Mouse (Mus musculus) midbrain, embryonic 14.5 days (tissue): ENCODE data around the gene Ndufv2. TPM values are rescaled to one million over a fixed set of nuclear protein-coding genes. Genes with fewer than 3 reads are reported as not detected.

Experiments
- ATAC-seq: fragments of 200-750 bp; cut with Nextera tagmentation; 2 replicates; pipeline ENCODE4 v1.8.0; 2017; ENCODE audit warnings: moderate number of reproducible peaks, moderate library complexity; ENCODE audit not compliant: low FRiP score, low TSS enrichment
- DNase-seq: peaks from one replicate; pipeline ENCODE4 v3.0.0-alpha.2; 2015
- H3K27ac ChIP-seq: fragments of 300-500 bp; sonication (generic); replicated peaks from 2 replicates; pipeline ENCODE4 v1.5.1; 2014; ENCODE audit warnings: mild to moderate bottlenecking, low read depth, low read length, moderate library complexity
- H3K27me3 ChIP-seq: fragments of 300-500 bp; sonication (generic); 2 replicates; pipeline ENCODE4 v1.6.1; 2014; ENCODE audit warnings: low read length, control low read depth, mixed read lengths; ENCODE audit not compliant: control insufficient read depth, insufficient read depth
- H3K36me3 ChIP-seq: fragments of 300-500 bp; sonication (generic); 2 replicates; pipeline ENCODE4 v1.6.1; 2014; ENCODE audit warnings: low read length, control low read depth; ENCODE audit not compliant: control insufficient read depth, insufficient read depth
- H3K4me1 ChIP-seq: fragments of 300-500 bp; sonication (generic); 2 replicates; pipeline ENCODE4 v1.6.1; 2014; ENCODE audit warnings: mild to moderate bottlenecking, antibody characterized with exemption, low read length, control low read depth; ENCODE audit not compliant: control insufficient read depth, insufficient read depth
- H3K4me2 ChIP-seq: fragments of 300-500 bp; sonication (generic); 2 replicates; pipeline ENCODE4 v1.6.1; 2014; ENCODE audit warnings: mild to moderate bottlenecking, low read length, moderate library complexity
- H3K4me3 ChIP-seq: fragments of 300-500 bp; sonication (generic); replicated peaks from 2 replicates; pipeline ENCODE4 v1.5.1; 2014; ENCODE audit warnings: low read depth, low read length
- H3K9ac ChIP-seq: fragments of 300-500 bp; sonication (generic); replicated peaks from 2 replicates; pipeline ENCODE4 v1.6.1; 2014; ENCODE audit warnings: mild to moderate bottlenecking, low read length, moderate library complexity
- H3K9me3 ChIP-seq: fragments of 300-500 bp; sonication (generic); 2 replicates; pipeline ENCODE4 v1.6.1; 2016; ENCODE audit warnings: low read length, control low read depth, mixed read lengths; ENCODE audit not compliant: control insufficient read depth
- WGBS: fragments of 180-500 bp; shearing (Covaris S2); extraction: QIAGEN DNeasy Blood & Tissue Kit; methylation state at CpG from one replicate; pipeline ENCODE4 v1.1.7; 2014; 5-methylcytosine and 5-hydroxymethylcytosine counted together
- polyA plus RNA-seq: library from polyadenylated mRNA; unstranded; fragments of >200 nt; fragmentation: Nextera tagmentation; extraction: Ambion mirVana; gene quantifications from 2 replicates; pipeline ENCODE4 v1.2.1, GENCODE M21; 2014

Ndufv2 gene
- polyA plus RNA-seq, 1 experiment from 2014 or later = 363 TPM

GRCm38 (mm10) chr17:66112166-66112565 lies 10.8 kb upstream of the Ndufv2 start:
- Histone ChIP-seq H3K4me2 (peak overlapping the region; percentile 69), H3K9ac (peak overlapping the region; percentile 75), H3K4me3 (peak overlapping the region; percentile 76), H3K27ac (no peak overlapping the region), H3K9me3 (no peaks in the 10 kb centered on the region), H3K4me1 (peaks cover 10% of the 10 kb centered on the region), H3K36me3 (peaks cover 36% of the 10 kb centered on the region), H3K27me3 (no peaks in the 10 kb centered on the region)
- no peak for DNase-seq
- WGBS = 56% methylated on average over 4 of the region's 4 CpGs
- ATAC-seq = no peak

- peak within 1 kb of the TSS; percentile 76 for H3K4me3 ChIP-seq
- H3K27me3 ChIP-seq = no peaks in the 10 kb centered on the region
- WGBS = under 1% methylated on average over 41 of the region's 41 CpGs
- no peaks in the 10 kb centered on the region for H3K9me3 ChIP-seq
- H3K9ac ChIP-seq = peak within 1 kb of the TSS; percentile 75
- peaks cover 29% of the 10 kb centered on the region for H3K36me3 ChIP-seq
- DNase-seq = peak; percentile 96
- peak within 1 kb of the TSS; percentile 69 for H3K4me2 ChIP-seq
- H3K4me1 ChIP-seq = peaks cover 10% of the 10 kb centered on the region
- peak; percentile 98 for ATAC-seq
- peak within 1 kb of the TSS; percentile 68; the same call in 1 of the 2 replicates for H3K27ac ChIP-seq
These were observed 10.1 kb upstream of the Ndufv2 start, which contains the start of gene Washc1 for GRCm38 (mm10) chr17:66111402-66111959. Washc1 (plus strand) TSS chr17:66111545.

- peak; percentile 32; the same call in 1 of the 2 replicates for ATAC-seq
- Histone ChIP-seq H3K9me3 (no peaks in the 10 kb centered on the region), H3K9ac (peak overlapping the region; percentile 75), H3K27me3 (no peaks in the 10 kb centered on the region), H3K4me1 (peaks cover 10% of the 10 kb centered on the region), H3K4me3 (peak overlapping the region; percentile 76), H3K4me2 (peak overlapping the region; percentile 69), H3K27ac (no peak overlapping the region), H3K36me3 (peaks cover 21% of the 10 kb centered on the region)
- no peak for DNase-seq
- WGBS = 51% methylated on average over 6 of the region's 6 CpGs
These were observed 9.4 kb upstream of the Ndufv2 start for GRCm38 (mm10) chr17:66110746-66111145.

GRCm38 (mm10) chr17:66108198-66108597 lies 6.8 kb upstream of the Ndufv2 start:
- 84% methylated on average over 4 of the region's 4 CpGs for WGBS
- Histone ChIP-seq H3K36me3 (no peaks in the 10 kb centered on the region), H3K9ac (no peak overlapping the region), H3K4me1 (peaks cover 10% of the 10 kb centered on the region), H3K4me2 (no peak overlapping the region), H3K9me3 (no peaks in the 10 kb centered on the region), H3K27ac (no peak overlapping the region), H3K4me3 (no peak overlapping the region), H3K27me3 (no peaks in the 10 kb centered on the region)
- ATAC-seq (no peak), DNase-seq (no peak)

- no peak for ATAC-seq
- Histone ChIP-seq H3K4me1 (peaks cover 9% of the 10 kb centered on the region), H3K9ac (no peak overlapping the region), H3K4me2 (no peak overlapping the region), H3K27me3 (no peaks in the 10 kb centered on the region), H3K36me3 (no peaks in the 10 kb centered on the region), H3K4me3 (no peak overlapping the region), H3K27ac (no peak overlapping the region), H3K9me3 (no peaks in the 10 kb centered on the region)
- WGBS = 67% methylated on average over 8 of the region's 8 CpGs
- DNase-seq = no peak
These were observed 6.1 kb upstream of the Ndufv2 start for GRCm38 (mm10) chr17:66107466-66107865.

- Histone ChIP-seq H3K9ac (no peak overlapping the region), H3K4me3 (no peak overlapping the region), H3K4me2 (no peak overlapping the region), H3K27me3 (no peaks in the 10 kb centered on the region), H3K36me3 (no peaks in the 10 kb centered on the region), H3K9me3 (no peaks in the 10 kb centered on the region), H3K27ac (no peak overlapping the region), H3K4me1 (0 out of 2 replicates have a peak, but pooled peaks cover 4% of the 10 kb centered on the region)
- no peak for ATAC-seq
- WGBS = 51% methylated on average over 10 of the region's 10 CpGs
- DNase-seq = peak; percentile 90
These were observed 5.4 kb upstream of the Ndufv2 start for GRCm38 (mm10) chr17:66106601-66107267.

GRCm38 (mm10) chr17:66104076-66104475 lies 2.7 kb upstream of the Ndufv2 start:
- DNase-seq (no peak), ATAC-seq (no peak)
- peaks cover 11% of the 10 kb centered on the region for H3K4me1 ChIP-seq
- no peak overlapping the region for H3K4me2 ChIP-seq
- H3K36me3 ChIP-seq = no peaks in the 10 kb centered on the region
- no peak overlapping the region for H3K4me3 ChIP-seq
- H3K27ac ChIP-seq = no peak overlapping the region
- no peaks in the 10 kb centered on the region for H3K9me3 ChIP-seq
- no peaks in the 10 kb centered on the region for H3K27me3 ChIP-seq
- 77% methylated on average over 7 of the region's 7 CpGs for WGBS
- H3K9ac ChIP-seq = no peak overlapping the region

- DNase-seq (peak; percentile 65), ATAC-seq (no peak; the same call in 1 of the 2 replicates)
- Histone ChIP-seq H3K9me3 (no peaks in the 10 kb centered on the region), H3K36me3 (no peaks in the 10 kb centered on the region), H3K27ac (peak overlapping the region; percentile 93), H3K9ac (peak overlapping the region; percentile 96), H3K4me2 (peak overlapping the region; percentile 77), H3K4me3 (peak overlapping the region; percentile 95), H3K27me3 (no peaks in the 10 kb centered on the region), H3K4me1 (peaks cover 15% of the 10 kb centered on the region)
- WGBS = under 1% methylated on average over 41 of the region's 41 CpGs
These were observed 586 bp downstream of the Ndufv2 start for GRCm38 (mm10) chr17:66100566-66101379.
